Mouse (Mus musculus): Measurements from ENCODE around the gene Gja3. TPM values are rescaled to one million over a fixed set of nuclear protein-coding genes. Genes with fewer than 3 reads are reported as not detected.

Gene Gja3
- not detected for total RNA-seq (2023)

GRCm38 (mm10) chr14:57057563-57058321 is at the start of gene Gja3:
Gene Gja3 (minus strand): TSS chr14:57058100.

DNA sequence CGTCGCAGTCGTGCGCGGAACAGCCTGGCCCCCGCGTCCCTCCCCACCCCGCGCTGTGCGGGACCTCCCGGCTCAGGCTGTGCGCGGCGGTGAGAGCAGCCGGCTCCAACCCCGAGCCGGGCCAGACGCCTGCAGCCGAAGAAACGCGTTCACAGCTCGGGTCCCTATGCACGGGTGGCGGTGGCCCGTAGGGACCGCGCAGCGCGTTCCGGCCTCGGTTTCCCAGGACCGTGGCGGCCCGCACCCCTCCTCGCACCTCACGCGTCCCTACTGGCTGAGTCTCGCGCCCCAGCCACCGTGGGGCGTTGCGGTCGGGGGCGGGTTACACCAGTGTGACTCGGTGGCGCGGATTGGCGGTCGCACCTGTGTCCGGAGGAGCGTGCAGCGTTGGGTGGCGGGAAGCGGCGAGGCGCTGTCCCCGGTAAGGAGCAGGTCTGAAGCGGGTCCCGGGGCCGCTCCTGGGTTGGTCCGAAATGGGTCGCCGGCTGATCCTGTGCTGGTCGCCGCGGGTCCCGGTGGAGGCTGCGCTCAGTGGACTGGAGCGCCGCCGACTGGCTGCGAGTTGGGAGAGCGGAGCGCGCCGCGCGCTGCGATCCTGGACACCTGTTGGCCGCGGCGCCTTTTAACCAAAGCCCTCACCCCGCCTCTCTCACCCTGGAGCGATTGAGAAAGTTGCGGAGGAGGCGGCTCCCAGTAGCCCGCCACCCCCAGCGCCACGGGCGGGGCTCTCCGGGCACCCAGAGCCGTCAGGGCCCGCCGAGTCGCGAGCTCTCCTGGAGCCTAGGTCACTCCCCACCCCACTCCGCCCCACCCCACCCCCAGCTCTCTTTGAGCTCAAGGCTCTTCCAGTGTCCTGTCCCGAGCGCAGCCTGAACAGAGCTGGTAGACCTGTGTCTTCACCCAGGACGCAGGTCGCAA is 46.5 kb upstream of the Gja3 start, which contains the start of gene Gjb2:
Gjb2 (minus strand) TSS at position 597 of the 918 bp plus-strand sequence.

Other genes starting within 250 kb of the Gja3 start
- gene Zmym5, start 246.4 kb downstream of the Gja3 start, total RNA-seq (2023), result 10 to 100 TPM; 27.1 to 29.3 TPM
- 10 to 100 TPM; 64.6 to 66.9 TPM for gene Zmym2, start 171.4 kb downstream of the Gja3 start, total RNA-seq (2023)
- gene Gjb2, start 46.6 kb upstream of the Gja3 start, total RNA-seq (2023), result not detected
- gene Gm4491, start 57.8 kb upstream of the Gja3 start, total RNA-seq (2023), result not detected
- gene Gjb6, start 75.5 kb upstream of the Gja3 start, total RNA-seq (2023), result not detected